Comparison of ENCODE assay signal across 22 mouse cellular contexts in the genomic region with DNA sequence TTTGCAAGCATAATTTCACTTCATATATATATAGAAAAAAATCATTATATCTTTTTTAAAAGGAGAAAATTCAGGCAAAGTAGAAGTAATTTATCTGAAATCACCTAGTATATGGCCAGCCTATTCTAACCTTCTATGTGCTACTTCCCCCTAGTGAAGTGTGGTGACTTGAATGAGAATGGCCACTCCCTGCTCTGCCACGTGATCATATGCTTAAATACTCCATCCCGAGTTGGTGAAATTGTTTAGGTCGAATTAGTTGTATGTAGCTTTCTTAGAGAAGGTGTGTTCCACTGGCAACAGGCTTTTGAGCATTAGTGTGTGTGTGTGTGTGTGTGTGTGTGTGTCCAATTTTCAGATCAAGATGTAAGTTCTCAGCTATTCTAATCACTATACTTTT.
A peak's percentile ranks its signal among the peaks of the same experiment; 100 is the strongest.
DNase-seq lines count a peak whose midpoint lies in the region; ATAC-seq and TF ChIP-seq lines count a peak whose summit lies in the region.
"Had no signal": no experiment of that assay in that cellular context is flagged by ENCODE, and none has a peak within 500 bp of the region (broad histone marks: within the 10 kb centered on the region; RNA-seq: fewer than 3 reads in every experiment).

No protein-coding gene starts in this region.

- intact Hi-C loops in left cerebral cortex, adult 2 months (cut with DNase I) = no loop called here
- intact Hi-C loops in left cerebral cortex, postnatal 14 days (cut with DNase I) = no loop called here

- no peaks in the 10 kb centered on the region for H3K4me1 ChIP-seq in olfactory bulb, adult 2 months (ENCODE audit: control insufficient read depth, insufficient read depth, low read length)
- H3K4me1 ChIP-seq: embryonic facial prominence, embryonic 13.5 days; embryonic facial prominence, embryonic 15.5 days; forebrain, embryonic 13.5 days; forebrain, embryonic 15.5 days had no signal

- no peak overlapping the region for H3K4me3 ChIP-seq in left cerebral cortex, adult 2 months
- no peak overlapping the region for H3K4me3 ChIP-seq in olfactory bulb, adult 2 months (ENCODE audit: insufficient read depth, low read depth, low read length)
- H3K4me3 ChIP-seq: embryonic facial prominence, embryonic 13.5 days; embryonic facial prominence, embryonic 15.5 days; forebrain, embryonic 13.5 days; forebrain, embryonic 15.5 days had no signal

- no peak for TF ChIP-seq CTCF in left cerebral cortex, adult 2 months (IDR thresholded peaks at IDR 0.05)
- no peak for TF ChIP-seq CTCF in olfactory bulb, adult 2 months (IDR thresholded peaks at IDR 0.05; ENCODE audit: insufficient read depth, low read depth, low read length)

- peak overlapping the region; percentile 71; the same call in 1 of the 2 replicates for H3K27ac ChIP-seq in left cerebral cortex, adult 2 months
- 0 out of 2 replicates have a peak overlapping the region, but pooled peaks have one; percentile 13 for H3K27ac ChIP-seq in olfactory bulb, adult 2 months (ENCODE audit: insufficient read depth, low read depth, low read length)
- H3K27ac ChIP-seq: embryonic facial prominence, embryonic 13.5 days; embryonic facial prominence, embryonic 15.5 days; forebrain, embryonic 13.5 days; forebrain, embryonic 15.5 days had no signal

- 78% methylated on average over 3 of the region's 3 CpGs for WGBS in olfactory bulb, adult 2 months

- no peak for TF ChIP-seq POLR2A in olfactory bulb, adult 2 months (IDR thresholded peaks at IDR 0.05; ENCODE audit: insufficient read depth, low read depth, low read length)

- no peak for DNase-seq in frontal cortex, postnatal 10 days (ENCODE audit: low spot score in 2 of 2)
- DNase-seq in left cerebral cortex, adult 2 months (ENCODE audit: extremely low spot score in 1 of 2, low spot score in 2 of 2) = no peak
- no peak for DNase-seq in left cerebral cortex, postnatal 14 days (ENCODE audit: low spot score in 2 of 2)
- DNase-seq in heart, adult 8-10 months (ENCODE audit: low spot score) = no peak
- DNase-seq: adrenal gland, adult 2 months; adrenal gland, postnatal 10 days; adrenal gland, postnatal 25 days; B cell, adult 2 months; cerebellum, adult 11-12 months; cerebellum, adult 8-10 months; cerebellum, adult 9-11 months; cerebellum, postnatal 14 days; cerebellum, postnatal 36 days; embryo, embryonic 11 days; forebrain, postnatal 0 days had no signal

- ATAC-seq in frontal cortex, adult (ENCODE audit: low TSS enrichment) = peak; percentile 7; the same call in 1 of the 2 replicates
- ATAC-seq: CD4-positive, CD25-positive, alpha-beta regulatory T cell, adult 4 months; forebrain, embryonic 13.5 days; forebrain, embryonic 15.5 days; forebrain, postnatal 0 days had no signal
